Mouse (Mus musculus) midbrain, embryonic 16.5 days (tissue): ENCODE results near the gene Hoxa1. TPM values are rescaled to one million over a fixed set of nuclear protein-coding genes. Genes with fewer than 3 reads are reported as not detected.

Source experiments
- ATAC-seq: fragments of 200-750 bp; cut with Nextera tagmentation; 2 replicates; pipeline ENCODE4 v1.8.0; 2017; ENCODE audit warnings: moderate TSS enrichment
- H3K27ac ChIP-seq: fragments of 300-500 bp; sonication (generic); 2 replicates; pipeline ENCODE4 v1.5.1; 2014; ENCODE audit warnings: mild to moderate bottlenecking, low read length, mixed read lengths
- H3K27me3 ChIP-seq: fragments of 300-500 bp; sonication (generic); 2 replicates; pipeline ENCODE4 v1.6.1; 2014; ENCODE audit warnings: low read depth, low read length, mixed read lengths; ENCODE audit not compliant: control insufficient read depth, insufficient read depth
- H3K36me3 ChIP-seq: fragments of 300-500 bp; sonication (generic); 2 replicates; pipeline ENCODE4 v1.6.1; 2014; ENCODE audit warnings: mild to moderate bottlenecking, low read length, moderate library complexity, mixed read lengths; ENCODE audit not compliant: control insufficient read depth, insufficient read depth
- H3K4me1 ChIP-seq: fragments of 300-500 bp; sonication (generic); 2 replicates; pipeline ENCODE4 v1.6.1; 2014; ENCODE audit warnings: mild to moderate bottlenecking, low read length, mixed read lengths; ENCODE audit not compliant: control insufficient read depth, insufficient read depth
- H3K4me2 ChIP-seq: fragments of 300-500 bp; sonication (generic); 2 replicates; pipeline ENCODE4 v1.6.1; 2014; ENCODE audit warnings: mild to moderate bottlenecking, low read length, mixed read lengths
- H3K4me3 ChIP-seq: fragments of 300-500 bp; sonication (generic); 2 replicates; pipeline ENCODE4 v1.5.1; 2014; ENCODE audit warnings: low read depth, mild to moderate bottlenecking, low read length, moderate library complexity, mixed read lengths
- H3K9ac ChIP-seq: fragments of 300-500 bp; sonication (generic); 2 replicates; pipeline ENCODE4 v1.6.1; 2014; ENCODE audit warnings: low read depth, low read length, mixed read lengths
- H3K9me3 ChIP-seq: fragments of 300-500 bp; sonication (generic); replicated peaks from 2 replicates; pipeline ENCODE4 v1.6.1; 2014; ENCODE audit warnings: mild to moderate bottlenecking, low read length, mixed read lengths; ENCODE audit not compliant: control insufficient read depth, poor library complexity, severe bottlenecking
- WGBS: fragments of 180-500 bp; shearing (Covaris S2); extraction: QIAGEN DNeasy Blood & Tissue Kit; methylation state at CpG from one replicate; pipeline ENCODE4 v1.1.7; 2014; 5-methylcytosine and 5-hydroxymethylcytosine counted together
- polyA plus RNA-seq: library from polyadenylated mRNA; unstranded; fragments of >200 nt; fragmentation: Nextera tagmentation; extraction: Ambion mirVana; gene quantifications from 2 replicates; pipeline ENCODE4 v1.2.1, GENCODE M21; 2015

Hoxa1 gene
- polyA plus RNA-seq, 1 experiment from 2014 or later: not detected

GRCm38 (mm10) chr6:52177061-52177735, 19.1 kb upstream of the Hoxa1 start, which contains the start of gene 5730596B20Rik:
Gene 5730596B20Rik (plus strand): TSS chr6:52177498.
- Histone ChIP-seq H3K27me3 (peaks cover 82% of the 10 kb centered on the region), H3K4me2 (no peak within 1 kb of the TSS), H3K4me1 (peaks cover 5% of the 10 kb centered on the region), H3K36me3 (no peaks in the 10 kb centered on the region), H3K27ac (no peak within 1 kb of the TSS), H3K9ac (no peak within 1 kb of the TSS), H3K9me3 (no peaks in the 10 kb centered on the region), H3K4me3 (no peak within 1 kb of the TSS)
- under 1% methylated on average over 36 of the region's 36 CpGs for WGBS
- ATAC-seq: no peak

GRCm38 (mm10) chr6:52176391-52176790, 18.3 kb upstream of the Hoxa1 start:
- H3K4me1 ChIP-seq: peaks cover 5% of the 10 kb centered on the region
- H3K4me2 ChIP-seq: no peak overlapping the region
- H3K4me3 ChIP-seq: no peak overlapping the region
- no peak overlapping the region for H3K9ac ChIP-seq
- under 1% methylated on average over 6 of the region's 6 CpGs for WGBS
- H3K27me3 ChIP-seq: peaks cover 82% of the 10 kb centered on the region
- no peaks in the 10 kb centered on the region for H3K9me3 ChIP-seq
- H3K36me3 ChIP-seq: no peaks in the 10 kb centered on the region
- ATAC-seq: no peak
- H3K27ac ChIP-seq: no peak overlapping the region

- Histone ChIP-seq H3K27ac (no peak overlapping the region), H3K4me2 (no peak overlapping the region), H3K36me3 (no peaks in the 10 kb centered on the region), H3K4me3 (no peak overlapping the region), H3K4me1 (peaks cover 5% of the 10 kb centered on the region), H3K9me3 (no peaks in the 10 kb centered on the region), H3K9ac (no peak overlapping the region), H3K27me3 (peaks cover 82% of the 10 kb centered on the region)
- 3% methylated on average over 19 of the region's 35 CpGs for WGBS
- no peak for ATAC-seq
Measured at GRCm38 (mm10) chr6:52175864-52176263, 17.7 kb upstream of the Hoxa1 start.

GRCm38 (mm10) chr6:52174968-52175751, 17.0 kb upstream of the Hoxa1 start:
- Histone ChIP-seq H3K4me3 (no peak overlapping the region), H3K36me3 (no peaks in the 10 kb centered on the region), H3K4me2 (no peak overlapping the region), H3K4me1 (peaks cover 5% of the 10 kb centered on the region), H3K27me3 (peaks cover 82% of the 10 kb centered on the region), H3K9ac (no peak overlapping the region), H3K27ac (no peak overlapping the region), H3K9me3 (no peaks in the 10 kb centered on the region)
- WGBS: under 1% methylated on average over 41 of the region's 41 CpGs
- no peak for ATAC-seq

- Histone ChIP-seq H3K4me2 (no peak overlapping the region), H3K27ac (no peak overlapping the region), H3K4me1 (peaks cover 5% of the 10 kb centered on the region)
Measured at GRCm38 (mm10) chr6:52173648-52174047, 15.5 kb upstream of the Hoxa1 start.

GRCm38 (mm10) chr6:52172501-52172900, 14.4 kb upstream of the Hoxa1 start:
- Histone ChIP-seq H3K4me3 (no peak overlapping the region), H3K9me3 (no peaks in the 10 kb centered on the region), H3K4me2 (0 out of 2 replicates have a peak overlapping the region, but pooled peaks have one; percentile 5), H3K27me3 (peaks cover 72% of the 10 kb centered on the region), H3K36me3 (no peaks in the 10 kb centered on the region), H3K9ac (no peak overlapping the region), H3K4me1 (peaks cover 5% of the 10 kb centered on the region), H3K27ac (no peak overlapping the region)
- under 1% methylated on average over 35 of the region's 35 CpGs for WGBS
- ATAC-seq: no peak

More at GRCm38 (mm10) chr6:52173648-52174047, 15.5 kb upstream of the Hoxa1 start:
- Histone ChIP-seq H3K9ac (no peak overlapping the region), H3K9me3 (no peaks in the 10 kb centered on the region), H3K27me3 (peaks cover 74% of the 10 kb centered on the region), H3K4me3 (no peak overlapping the region), H3K36me3 (no peaks in the 10 kb centered on the region)
- no peak for ATAC-seq
- 5% methylated on average over 4 of the region's 4 CpGs for WGBS

GRCm38 (mm10) chr6:52171938-52172337, 13.8 kb upstream of the Hoxa1 start:
- no peak overlapping the region for H3K4me3 ChIP-seq
- H3K9me3 ChIP-seq: no peaks in the 10 kb centered on the region
- H3K4me1 ChIP-seq: peaks cover 5% of the 10 kb centered on the region
- H3K27me3 ChIP-seq: peaks cover 72% of the 10 kb centered on the region
- no peak overlapping the region for H3K4me2 ChIP-seq
- no peak overlapping the region for H3K9ac ChIP-seq
- ATAC-seq: no peak
- H3K36me3 ChIP-seq: no peaks in the 10 kb centered on the region
- 2% methylated on average over 7 of the region's 7 CpGs for WGBS
- H3K27ac ChIP-seq: no peak overlapping the region

GRCm38 (mm10) chr6:52171331-52171730, 13.2 kb upstream of the Hoxa1 start:
- WGBS: 7% methylated on average over 4 of the region's 4 CpGs
- H3K27me3 ChIP-seq: peaks cover 74% of the 10 kb centered on the region
- peaks cover 5% of the 10 kb centered on the region for H3K4me1 ChIP-seq
- no peaks in the 10 kb centered on the region for H3K9me3 ChIP-seq
- H3K27ac ChIP-seq: no peak overlapping the region
- H3K4me2 ChIP-seq: no peak overlapping the region
- H3K4me3 ChIP-seq: no peak overlapping the region
- ATAC-seq: no peak
- no peaks in the 10 kb centered on the region for H3K36me3 ChIP-seq
- H3K9ac ChIP-seq: no peak overlapping the region

DNA sequence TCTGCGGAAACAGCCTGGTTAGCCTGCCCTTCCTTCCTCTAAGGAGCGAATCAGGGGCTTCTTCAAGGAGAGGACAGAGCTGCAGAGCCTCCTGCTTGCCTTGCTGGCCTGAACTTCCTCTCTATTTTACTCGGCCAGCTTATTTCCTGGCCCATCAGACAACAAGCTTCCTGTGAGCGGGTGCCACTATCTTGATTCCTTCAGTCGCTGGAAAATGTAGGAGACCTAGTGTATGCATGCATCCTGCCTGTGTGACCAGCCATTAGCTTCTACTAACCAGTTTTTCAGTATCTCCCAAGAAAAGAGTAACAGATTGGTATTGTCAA, 12.7 kb upstream of the Hoxa1 start:
- Histone ChIP-seq H3K27me3 (peaks cover 71% of the 10 kb centered on the region), H3K27ac (no peak overlapping the region), H3K4me3 (no peak overlapping the region), H3K9me3 (no peaks in the 10 kb centered on the region), H3K9ac (no peak overlapping the region), H3K4me2 (no peak overlapping the region), H3K4me1 (peaks cover 5% of the 10 kb centered on the region), H3K36me3 (no peaks in the 10 kb centered on the region)
- no peak for ATAC-seq
- WGBS: 6% methylated on average over 5 of the region's 5 CpGs
